ENCODE assay signal across 10 mouse cellular contexts in genomic region chr7:80132541-80132940, GRCm38 (mm10). TPM values are rescaled to one million over a fixed set of nuclear protein-coding genes. Genes with fewer than 3 reads are reported as not detected.
A peak's percentile ranks its signal among the peaks of the same experiment; 100 is the strongest.
DNase-seq lines count a peak whose midpoint lies in the region; ATAC-seq lines count a peak whose summit lies in the region.
"Had no signal": no experiment of that assay in that cellular context is flagged by ENCODE, and none has a peak within 500 bp of the region (broad histone marks: within the 10 kb centered on the region; RNA-seq: fewer than 3 reads in every experiment).

No protein-coding gene starts in this region.

- peaks cover 5% of the 10 kb centered on the region; the same call in 1 of the 2 replicates for H3K9me3 ChIP-seq in forebrain, embryonic 14.5 days (replicated peaks; ENCODE audit: control insufficient read depth, low read length)
- H3K9me3 ChIP-seq in forebrain, embryonic 16.5 days (ENCODE audit: control insufficient read depth, low read length) = peaks cover 3% of the 10 kb centered on the region; the same call in 1 of the 2 replicates

- no peak overlapping the region for H3K27ac ChIP-seq in forebrain, embryonic 14.5 days (ENCODE audit: low read depth, low read length)
- H3K27ac ChIP-seq in forebrain, embryonic 16.5 days (ENCODE audit: low read length) = no peak overlapping the region
- H3K27ac ChIP-seq: embryonic facial prominence, embryonic 15.5 days; limb, embryonic 13.5 days had no signal

- peak; percentile 63 for DNase-seq in forebrain, embryonic 14.5 days (ENCODE audit: low spot score)
- peak; percentile 36 for DNase-seq in ovary, postnatal 14 days (ENCODE audit: low spot score)
- DNase-seq in ovary, adult 18-20 months (ENCODE audit: low spot score) = no peak
- DNase-seq in brain, adult 2 months (ENCODE audit: low read depth, low spot score) = peak; percentile 47
- peak; percentile 87 for DNase-seq in induced T-regulatory cell, adult 2 months (ENCODE audit: low read depth)
- DNase-seq in mesoderm, embryonic 11.5 days (ENCODE audit: low read depth, low spot score) = peak; percentile 81
- DNase-seq in thymus, postnatal 14 days = peak; percentile 83

- H3K4me1 ChIP-seq in forebrain, embryonic 14.5 days (ENCODE audit: control insufficient read depth, insufficient read depth, low read length) = peaks cover 14% of the 10 kb centered on the region; the same call in 1 of the 2 replicates
- peaks cover 11% of the 10 kb centered on the region for H3K4me1 ChIP-seq in forebrain, embryonic 16.5 days (replicated peaks; ENCODE audit: control insufficient read depth, insufficient read depth, low read length)

- no peaks in the 10 kb centered on the region for H3K27me3 ChIP-seq in forebrain, embryonic 14.5 days (replicated peaks; ENCODE audit: control insufficient read depth, insufficient read depth, low read length)
- no peaks in the 10 kb centered on the region for H3K27me3 ChIP-seq in forebrain, embryonic 16.5 days (replicated peaks; ENCODE audit: control insufficient read depth, insufficient read depth, low read length)
- H3K27me3 ChIP-seq: embryonic facial prominence, embryonic 15.5 days; limb, embryonic 13.5 days had no signal

- H3K9ac ChIP-seq in forebrain, embryonic 14.5 days (ENCODE audit: low read length) = no peak overlapping the region
- no peak overlapping the region for H3K9ac ChIP-seq in forebrain, embryonic 16.5 days (replicated peaks; ENCODE audit: low read depth, low read length)
- H3K9ac ChIP-seq: embryonic facial prominence, embryonic 15.5 days; limb, embryonic 13.5 days had no signal

- ATAC-seq in forebrain, embryonic 14.5 days = no peak
- ATAC-seq in forebrain, embryonic 16.5 days = no peak

- H3K4me2 ChIP-seq in forebrain, embryonic 14.5 days (ENCODE audit: low read length) = no peak overlapping the region
- H3K4me2 ChIP-seq in forebrain, embryonic 16.5 days (ENCODE audit: low read length) = no peak overlapping the region
- H3K4me2 ChIP-seq: embryonic facial prominence, embryonic 15.5 days; limb, embryonic 13.5 days had no signal

- H3K36me3 ChIP-seq in forebrain, embryonic 14.5 days (ENCODE audit: control insufficient read depth, insufficient read depth, low read length) = no peaks in the 10 kb centered on the region
- no peaks in the 10 kb centered on the region for H3K36me3 ChIP-seq in forebrain, embryonic 16.5 days (ENCODE audit: control insufficient read depth, insufficient read depth)
- H3K36me3 ChIP-seq: embryonic facial prominence, embryonic 15.5 days; limb, embryonic 13.5 days had no signal

- WGBS in forebrain, embryonic 14.5 days = 48% methylated on average over 9 of the region's 9 CpGs
- 44% methylated on average over 9 of the region's 9 CpGs for WGBS in forebrain, embryonic 16.5 days

- H3K4me3 ChIP-seq in forebrain, embryonic 14.5 days (ENCODE audit: low read depth, low read length) = no peak overlapping the region
- no peak overlapping the region for H3K4me3 ChIP-seq in forebrain, embryonic 16.5 days (replicated peaks; ENCODE audit: low read length)
- H3K4me3 ChIP-seq: embryonic facial prominence, embryonic 15.5 days; limb, embryonic 13.5 days had no signal

RNA-seq across cellular contexts. Expression of gene Idh2, which starts 17.3 kb away (rescaled TPM):
- polyA plus RNA-seq in forebrain, embryonic 14.5 days (2014; fragmentation: Nextera tagmentation; extraction: Ambion mirVana) = 315 and 338 TPM in 2 replicates
- 286 and 298 TPM in 2 replicates for polyA plus RNA-seq in forebrain, embryonic 16.5 days (2015; fragmentation: Nextera tagmentation; extraction: Ambion mirVana)

RNA-seq across cellular contexts. Expression of gene Sema4b, which starts 54.1 kb away (rescaled TPM):
- 11.6 and 12.8 TPM in 2 replicates for polyA plus RNA-seq in forebrain, embryonic 14.5 days (2014; fragmentation: Nextera tagmentation; extraction: Ambion mirVana)
- polyA plus RNA-seq in forebrain, embryonic 16.5 days (2015; fragmentation: Nextera tagmentation; extraction: Ambion mirVana) = 20.6 and 26.6 TPM in 2 replicates
